Mouse (Mus musculus) c-Kit-positive CD71-positive TER-119-positive erythroid progenitor cells, embryonic 14.5 days (primary cell): Measurements from ENCODE around the gene Tmem8.
"Not testable (repeated sequence)": the region's sequence is repeated elsewhere in the genome, so short reads cannot be mapped to it uniquely, and the experiment has no call there.

ENCODE experiments used
- DNase-seq: peaks from one replicate; pipeline ENCODE4 v3.0.0-alpha.2; 2013; ENCODE audit warnings: low spot score

Gene Tmem8

GRCm38 (mm10) chr17:26113181-26113948 is at the start of gene Tmem8:
TSS of gene Tmem8 (plus strand) at chr17:26113299.
- no peak for DNase-seq

GRCm38 (mm10) chr17:26064916-26065315 is 48.2 kb upstream of the Tmem8 start:
- DNase-seq: no peak

- DNase-seq: no peak
Measured at GRCm38 (mm10) chr17:26066488-26067020, 46.5 kb upstream of the Tmem8 start.

GRCm38 (mm10) chr17:26068024-26068830 is 44.9 kb upstream of the Tmem8 start:
- DNase-seq: no peak

- peak; percentile 70 for DNase-seq
Measured at GRCm38 (mm10) chr17:26068831-26069739, 44.0 kb upstream of the Tmem8 start, which contains the start of gene Rab11fip3. TSS of gene Rab11fip3 (minus strand) at chr17:26069555.

- no peak for DNase-seq
Measured at GRCm38 (mm10) chr17:26070136-26070535, 43.0 kb upstream of the Tmem8 start.

GRCm38 (mm10) chr17:26075246-26075645 is 37.9 kb upstream of the Tmem8 start:
- no peak for DNase-seq

GRCm38 (mm10) chr17:26078851-26079250 is 34.2 kb upstream of the Tmem8 start:
- no peak for DNase-seq

GRCm38 (mm10) chr17:26080867-26081266 is 32.2 kb upstream of the Tmem8 start:
- DNase-seq: no peak

- DNase-seq: no peak
Measured at GRCm38 (mm10) chr17:26087059-26087564, 26.0 kb upstream of the Tmem8 start.

- DNase-seq: peak; percentile 83
Measured at GRCm38 (mm10) chr17:26089905-26090632, 23.0 kb upstream of the Tmem8 start, which contains the start of gene Decr2. TSS of gene Decr2 (minus strand) at chr17:26090337.

- DNase-seq: no peak
Measured at GRCm38 (mm10) chr17:26094531-26095110, 18.5 kb upstream of the Tmem8 start.

- peak; percentile 77 for DNase-seq
Measured at GRCm38 (mm10) chr17:26095121-26095740, 17.9 kb upstream of the Tmem8 start, which contains the start of gene Nme4. TSS of gene Nme4 (minus strand) at chr17:26095602.

- no peak for DNase-seq
Measured at GRCm38 (mm10) chr17:26098461-26098860, 14.6 kb upstream of the Tmem8 start.

- not testable (repeated sequence) for DNase-seq
Measured at GRCm38 (mm10) chr17:26099316-26099715, 13.8 kb upstream of the Tmem8 start.

- DNase-seq: no peak
Measured at GRCm38 (mm10) chr17:26100166-26100565, 12.9 kb upstream of the Tmem8 start.

GRCm38 (mm10) chr17:26101478-26101877 is 11.6 kb upstream of the Tmem8 start:
- DNase-seq: no peak

- DNase-seq: no peak
Measured at GRCm38 (mm10) chr17:26105619-26106018, 7.5 kb upstream of the Tmem8 start.

- DNase-seq: no peak
Measured at GRCm38 (mm10) chr17:26110156-26110555, 2.9 kb upstream of the Tmem8 start.

- DNase-seq: no peak
Measured at GRCm38 (mm10) chr17:26111024-26111423, 2.1 kb upstream of the Tmem8 start.
